Mouse (Mus musculus) splenic B cell, adult 2 months (primary cell): ENCODE results near the gene Nek2.
A peak's percentile ranks its signal among the peaks of the same experiment; 100 is the strongest.

Experiments
- DNase-seq: peaks from one replicate; pipeline ENCODE4 v3.0.0-alpha.2; 2011; ENCODE audit warnings: low read depth, low spot score
- H3K27me3 ChIP-seq: 2 replicates; pipeline ENCODE4 v1.6.1; 2012; ENCODE audit warnings: mild to moderate bottlenecking, low read length, moderate library complexity, mixed read lengths; ENCODE audit not compliant: control insufficient read depth, poor library complexity, insufficient read depth, severe bottlenecking
- H3K36me3 ChIP-seq: 2 replicates; pipeline ENCODE4 v1.6.1; 2012; ENCODE audit warnings: mild to moderate bottlenecking, low read length, moderate library complexity, mixed read lengths; ENCODE audit not compliant: control insufficient read depth, poor library complexity, insufficient read depth, severe bottlenecking

Gene Nek2

GRCm38 (mm10) chr1:191821326-191822091 is at the start of gene Nek2:
TSS of gene Nek2 (plus strand) at chr1:191821444.
- Histone ChIP-seq H3K36me3 (no peaks in the 10 kb centered on the region), H3K27me3 (no peaks in the 10 kb centered on the region)
- DNase-seq, result peak; percentile 96

DNA sequence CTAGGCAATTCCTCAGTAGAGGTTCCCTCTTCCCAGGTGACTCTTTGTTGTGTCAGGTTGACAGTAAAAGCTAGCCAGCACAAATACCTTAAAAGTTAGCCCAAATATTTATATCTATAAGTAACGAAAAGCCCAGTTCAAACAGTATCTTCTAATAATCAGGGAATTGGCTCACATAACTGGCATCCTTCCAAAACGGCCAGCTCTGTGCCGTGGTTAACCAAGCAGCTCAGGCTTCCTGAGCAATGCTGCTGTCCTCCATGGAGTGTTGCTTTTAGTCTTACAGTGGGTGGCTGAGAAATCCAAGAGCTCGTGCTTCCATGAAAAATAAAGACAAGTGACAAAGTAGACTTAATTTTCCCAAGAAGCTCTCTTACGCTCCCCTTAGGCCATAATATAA is 47.1 kb upstream of the Nek2 start:
- Histone ChIP-seq H3K27me3 (no peaks in the 10 kb centered on the region), H3K36me3 (peaks cover 22% of the 10 kb centered on the region)
- no peak for DNase-seq

DNA sequence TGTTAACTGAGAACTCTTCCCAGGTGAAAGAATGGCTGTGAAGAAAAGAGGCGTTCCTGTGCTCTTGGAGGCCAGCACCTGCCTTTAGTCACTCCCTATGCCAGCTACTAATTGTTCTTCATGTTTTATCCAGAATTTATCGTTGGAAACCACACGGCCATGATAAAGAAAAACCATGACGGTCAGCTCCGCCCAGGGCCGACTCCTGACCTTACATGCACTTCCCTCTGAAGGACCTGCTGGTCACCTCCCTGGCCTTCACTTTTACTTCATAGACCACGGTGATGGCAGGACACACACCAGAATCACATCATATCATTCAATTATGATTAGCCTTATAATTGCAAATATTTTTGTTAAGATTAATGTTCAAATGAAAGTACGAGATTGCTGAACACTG is 46.1 kb upstream of the Nek2 start:
- Histone ChIP-seq H3K27me3 (no peaks in the 10 kb centered on the region), H3K36me3 (peaks cover 22% of the 10 kb centered on the region)
- no peak for DNase-seq

GRCm38 (mm10) chr1:191777521-191777920 is 43.7 kb upstream of the Nek2 start:
- H3K36me3 ChIP-seq, result peaks cover 17% of the 10 kb centered on the region
- no peak for DNase-seq

DNA sequence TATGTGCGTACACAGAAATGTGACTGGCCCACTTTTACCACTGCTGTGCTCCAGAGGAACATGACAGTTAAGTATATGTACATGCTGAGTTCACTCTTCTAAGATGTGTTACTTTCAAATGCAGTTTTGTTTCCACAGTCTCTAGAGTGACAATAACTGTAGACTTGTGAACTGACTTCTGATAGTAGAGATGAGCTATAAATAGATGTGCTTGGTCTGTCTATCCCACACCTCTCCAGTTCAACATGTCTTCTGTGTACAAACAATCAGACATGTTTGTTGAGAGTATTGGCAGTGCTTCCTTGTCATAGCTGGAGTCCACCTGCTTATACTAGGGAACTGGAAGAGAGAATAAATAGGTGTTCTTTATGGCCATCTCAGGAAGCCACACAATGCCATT is 40.8 kb upstream of the Nek2 start:
- no peak for DNase-seq
- Histone ChIP-seq H3K36me3 (peaks cover 14% of the 10 kb centered on the region), H3K27me3 (no peaks in the 10 kb centered on the region)

More at GRCm38 (mm10) chr1:191777521-191777920, 43.7 kb upstream of the Nek2 start:
- H3K27me3 ChIP-seq, result no peaks in the 10 kb centered on the region

- DNase-seq, result no peak
- no peaks in the 10 kb centered on the region for H3K27me3 ChIP-seq
- 0 out of 2 replicates have a peak, but pooled peaks cover 2% of the 10 kb centered on the region for H3K36me3 ChIP-seq
Observed at GRCm38 (mm10) chr1:191785108-191785507, 36.1 kb upstream of the Nek2 start.

- no peaks in the 10 kb centered on the region for H3K27me3 ChIP-seq
- no peak for DNase-seq
- 0 out of 2 replicates have a peak, but pooled peaks cover 2% of the 10 kb centered on the region for H3K36me3 ChIP-seq
Observed at GRCm38 (mm10) chr1:191786255-191786654, 35.0 kb upstream of the Nek2 start.

- no peak for DNase-seq
- 0 out of 2 replicates have a peak, but pooled peaks cover 2% of the 10 kb centered on the region for H3K36me3 ChIP-seq
- no peaks in the 10 kb centered on the region for H3K27me3 ChIP-seq
Observed at GRCm38 (mm10) chr1:191787379-191787778, 33.9 kb upstream of the Nek2 start.

- DNase-seq, result no peak
- no peaks in the 10 kb centered on the region for H3K27me3 ChIP-seq
- H3K36me3 ChIP-seq, result no peaks in the 10 kb centered on the region
Observed at GRCm38 (mm10) chr1:191792991-191793390, 28.3 kb upstream of the Nek2 start.

- no peak for DNase-seq
Observed at GRCm38 (mm10) chr1:191793888-191794532, 27.2 kb upstream of the Nek2 start.

GRCm38 (mm10) chr1:191796238-191796896 is 24.9 kb upstream of the Nek2 start:
- no peak for DNase-seq

More at GRCm38 (mm10) chr1:191793888-191794532, 27.2 kb upstream of the Nek2 start:
- no peaks in the 10 kb centered on the region for H3K36me3 ChIP-seq
- no peaks in the 10 kb centered on the region for H3K27me3 ChIP-seq

DNA sequence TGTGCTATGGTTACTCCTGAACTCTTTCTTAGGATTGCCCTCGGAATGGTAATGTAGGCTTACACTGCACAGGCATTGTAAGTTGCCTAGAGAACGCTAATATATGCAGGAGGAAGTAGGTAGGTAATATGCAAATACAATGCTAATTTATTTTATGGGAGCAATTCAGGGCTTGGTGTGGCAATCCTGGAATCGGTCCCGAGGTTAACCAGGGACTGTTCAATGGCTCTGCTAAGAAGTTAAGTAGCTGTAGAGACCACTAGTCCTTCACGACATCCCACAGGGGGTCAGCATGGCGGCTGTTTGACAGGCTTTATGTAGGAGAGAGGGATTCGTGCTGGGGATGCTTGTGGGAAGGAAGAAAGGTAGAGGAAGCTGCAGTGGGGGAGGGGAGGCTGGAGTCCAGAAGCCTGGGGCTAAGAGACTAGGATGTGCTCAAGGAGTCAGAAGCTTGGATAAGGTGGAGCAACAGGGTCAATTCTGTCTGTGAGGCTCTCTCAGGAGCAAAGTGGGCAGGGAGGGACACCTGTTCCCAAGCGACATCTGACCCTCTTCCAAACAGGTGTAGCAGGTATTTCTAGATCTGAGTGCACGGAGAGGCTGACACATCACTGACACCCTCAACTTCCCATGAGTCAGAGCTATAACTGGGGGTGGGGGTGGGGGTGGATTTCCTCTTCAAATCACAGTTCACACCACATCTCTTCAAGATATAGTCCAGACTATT is 19.0 kb upstream of the Nek2 start:
- no peaks in the 10 kb centered on the region; the same call in 1 of the 2 replicates for H3K27me3 ChIP-seq
- H3K36me3 ChIP-seq, result no peaks in the 10 kb centered on the region
- DNase-seq, result no peak

More at GRCm38 (mm10) chr1:191796238-191796896, 24.9 kb upstream of the Nek2 start:
- no peaks in the 10 kb centered on the region for H3K36me3 ChIP-seq
- no peaks in the 10 kb centered on the region for H3K27me3 ChIP-seq

GRCm38 (mm10) chr1:191802820-191803655 is 18.2 kb upstream of the Nek2 start:
- H3K27me3 ChIP-seq, result no peaks in the 10 kb centered on the region; the same call in 1 of the 2 replicates
- no peak for DNase-seq
- no peaks in the 10 kb centered on the region for H3K36me3 ChIP-seq

DNA sequence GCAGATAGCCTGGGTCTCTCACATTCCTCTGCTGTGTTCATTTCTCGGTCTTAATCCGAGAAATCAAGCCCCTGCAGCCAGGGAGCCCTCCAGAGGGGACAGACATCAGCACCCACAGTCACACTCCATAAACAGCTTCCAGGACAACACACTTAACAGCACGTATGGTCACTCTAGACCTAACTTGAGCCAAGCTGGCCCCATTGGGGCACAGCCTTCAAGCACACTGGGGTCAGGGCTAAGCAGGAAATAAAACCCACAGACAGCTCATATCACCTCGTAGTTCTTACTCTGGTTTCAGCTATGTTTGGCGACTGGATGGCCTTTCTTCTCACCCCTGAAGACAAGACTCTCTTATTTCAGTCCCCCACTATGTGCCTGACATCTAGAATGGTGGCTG is 16.5 kb upstream of the Nek2 start:
- no peak for DNase-seq
- no peaks in the 10 kb centered on the region; the same call in 1 of the 2 replicates for H3K27me3 ChIP-seq
- H3K36me3 ChIP-seq, result no peaks in the 10 kb centered on the region
